Mouse (Mus musculus) thymus, postnatal 25 days (tissue): ENCODE results near the gene Adgrd1.

Experiments used
- DNase-seq: peaks from one replicate; pipeline ENCODE4 v3.0.0; 2022

The Adgrd1 gene

DNA sequence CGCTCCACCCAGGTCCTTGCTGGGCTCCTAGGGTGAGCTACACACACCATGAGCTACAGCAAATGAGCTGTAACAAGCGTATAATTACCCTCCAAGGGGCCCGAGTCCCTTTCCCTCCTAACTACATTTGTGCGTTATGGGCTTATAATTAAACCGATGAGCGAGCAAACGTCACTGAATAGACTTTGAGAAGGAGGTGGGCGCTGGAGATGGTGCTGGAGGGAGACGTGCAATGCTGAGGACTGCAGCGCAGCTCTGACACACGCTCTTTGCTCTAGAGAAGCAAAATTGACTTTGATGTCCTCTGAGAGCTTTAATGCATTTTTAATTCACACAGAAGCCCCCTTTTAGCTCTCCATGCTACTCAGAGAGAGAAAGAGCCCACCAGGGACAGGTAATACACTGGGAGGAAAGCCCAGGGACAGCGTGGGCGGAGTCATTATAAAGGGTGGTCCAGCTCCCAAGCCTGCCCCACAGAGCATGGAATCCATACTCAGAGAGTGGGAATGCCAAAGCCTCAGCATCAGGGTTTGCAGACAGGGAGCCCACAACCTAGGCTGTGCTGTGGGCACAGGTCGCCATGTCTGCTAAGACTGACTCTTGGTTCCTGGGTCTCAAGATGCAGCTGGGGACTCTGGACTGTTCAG lies 115.0 kb downstream of the Adgrd1 start:
- no peak for DNase-seq

DNA sequence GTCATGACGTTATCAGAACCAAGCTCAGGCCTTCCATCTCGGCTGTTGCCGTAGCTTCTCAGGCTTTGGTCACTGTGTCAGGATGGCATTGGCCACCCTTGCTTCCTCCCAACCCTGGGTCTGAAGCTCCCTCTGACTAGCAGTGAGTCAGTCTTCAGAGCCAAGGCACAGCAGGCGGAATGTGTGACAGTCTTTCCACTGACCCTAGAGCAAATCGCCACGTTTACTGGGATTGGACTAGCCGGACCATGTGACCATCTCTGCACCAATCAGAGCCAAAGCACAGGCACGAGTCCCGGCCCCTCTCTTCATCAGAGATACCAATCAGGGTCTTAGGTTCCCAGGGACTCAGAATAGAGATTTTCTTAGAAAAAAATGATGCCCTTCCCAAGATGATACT lies 117.5 kb downstream of the Adgrd1 start:
- DNase-seq: no peak

DNA sequence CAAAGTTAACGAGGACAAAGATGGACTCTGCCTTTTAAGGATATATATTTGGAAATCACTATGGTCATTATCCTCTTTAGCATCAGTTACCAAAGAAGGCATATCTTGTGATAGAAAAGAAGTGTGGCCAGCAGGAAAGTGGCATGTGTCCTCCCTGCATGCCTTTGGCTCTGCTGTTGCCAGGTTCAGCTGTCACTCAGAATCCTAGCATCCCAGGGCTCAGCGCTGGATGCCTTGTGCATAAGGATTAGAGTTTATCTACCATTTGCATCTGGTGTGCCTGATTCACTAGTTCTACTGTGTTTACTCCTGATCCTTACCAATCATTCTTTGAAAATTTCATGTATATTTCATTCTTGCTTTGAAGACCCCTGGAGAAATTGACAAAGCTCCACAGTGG lies 119.5 kb downstream of the Adgrd1 start:
- DNase-seq: no peak

DNA sequence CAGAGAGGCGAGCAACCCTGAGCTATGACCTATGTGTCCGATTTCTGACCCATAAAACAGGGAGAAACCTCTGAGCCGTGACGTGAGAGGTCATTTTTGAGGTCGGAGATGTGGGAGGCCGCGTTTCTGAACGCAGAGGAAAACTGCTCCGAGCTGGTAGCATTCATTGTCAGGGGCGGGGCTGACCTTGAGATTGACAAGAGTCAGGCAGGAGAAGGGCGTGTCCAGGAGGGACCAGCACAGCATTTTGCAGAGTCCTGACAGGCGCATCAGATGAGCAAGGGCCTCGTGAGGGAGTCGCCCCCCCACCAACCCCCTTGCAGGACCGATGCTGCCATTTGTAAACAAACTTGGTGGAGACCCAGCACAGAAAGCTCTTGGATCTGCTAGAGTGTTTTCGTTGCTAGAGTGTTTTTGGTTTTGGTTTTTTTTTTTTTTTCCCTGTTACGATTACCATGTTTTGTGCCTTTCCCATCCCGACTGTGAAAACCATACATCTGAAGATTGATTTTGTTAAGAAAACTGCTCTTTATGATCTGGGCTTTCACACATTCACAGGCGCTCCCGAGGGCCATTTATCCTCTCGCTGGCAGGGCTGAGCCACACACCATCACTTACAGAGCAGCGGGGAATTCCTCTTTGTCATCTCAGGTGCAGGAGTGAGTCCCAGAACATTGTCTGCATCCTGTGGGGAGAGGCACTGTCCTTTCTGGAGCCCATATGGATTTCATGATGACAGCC lies 121.1 kb downstream of the Adgrd1 start:
- DNase-seq: peak; percentile 10

DNA sequence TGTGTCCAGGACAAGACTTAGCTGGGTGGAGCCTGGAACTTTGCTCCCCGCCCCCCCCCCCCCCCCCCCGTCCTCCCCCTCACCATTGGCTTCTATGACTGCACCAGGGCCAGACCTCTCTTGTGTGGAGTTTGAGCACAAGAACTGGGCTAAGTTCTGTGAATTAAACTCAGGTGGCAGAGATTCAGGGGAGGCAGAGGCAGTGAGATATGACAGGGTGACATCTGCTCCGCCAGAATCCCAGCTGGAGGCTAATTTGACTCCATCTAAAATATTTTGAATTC lies 121.6 kb downstream of the Adgrd1 start:
- no peak for DNase-seq

DNA sequence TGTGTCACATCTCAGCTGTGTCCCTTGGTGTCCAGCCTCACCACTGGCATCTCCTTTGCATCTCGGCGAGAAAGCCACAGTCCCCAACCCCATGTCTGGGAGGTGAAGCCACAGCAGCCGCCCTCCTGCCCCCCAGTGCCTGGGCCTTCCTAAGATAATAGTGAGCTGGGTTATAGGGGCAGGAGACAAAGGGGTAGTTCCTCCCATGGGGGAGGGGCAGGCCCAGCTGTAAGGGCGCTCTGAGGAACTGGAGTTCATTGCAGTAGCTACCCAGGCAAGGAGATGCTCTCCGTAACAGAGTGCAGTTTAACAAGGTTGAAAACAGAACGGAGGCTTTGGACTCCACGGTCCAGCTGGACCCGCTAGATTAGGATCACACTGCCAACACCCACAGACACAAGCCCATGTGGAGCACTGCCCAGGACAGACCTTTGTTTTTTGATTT lies 122.0 kb downstream of the Adgrd1 start:
- DNase-seq: no peak

DNA sequence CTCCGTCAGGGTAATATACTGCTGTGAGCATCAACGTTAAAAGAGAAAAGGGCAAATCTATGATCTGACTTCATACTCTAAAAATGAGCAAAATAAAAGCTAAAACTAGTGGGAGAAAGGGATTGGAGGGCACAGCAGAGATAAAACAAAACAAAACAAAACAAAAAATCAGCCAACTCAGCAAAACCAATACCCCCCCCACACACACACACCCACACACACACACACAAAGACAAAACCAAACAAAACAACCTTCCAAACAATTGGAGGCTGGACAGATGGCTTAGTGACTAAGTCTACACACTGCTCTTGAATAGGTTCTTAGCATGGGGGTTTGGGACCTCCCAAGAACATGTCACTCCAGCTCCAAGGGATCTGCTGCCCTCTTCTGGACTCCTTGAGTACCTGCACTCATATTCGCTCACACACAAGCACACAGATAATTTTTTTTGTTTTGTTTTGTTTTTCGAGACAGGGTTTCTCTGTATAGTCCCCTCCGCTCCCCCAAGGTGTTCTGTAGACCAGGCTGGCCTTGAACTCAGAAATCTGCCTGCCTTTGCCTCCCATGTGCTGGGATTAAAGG lies 122.7 kb downstream of the Adgrd1 start:
- DNase-seq: no peak

DNA sequence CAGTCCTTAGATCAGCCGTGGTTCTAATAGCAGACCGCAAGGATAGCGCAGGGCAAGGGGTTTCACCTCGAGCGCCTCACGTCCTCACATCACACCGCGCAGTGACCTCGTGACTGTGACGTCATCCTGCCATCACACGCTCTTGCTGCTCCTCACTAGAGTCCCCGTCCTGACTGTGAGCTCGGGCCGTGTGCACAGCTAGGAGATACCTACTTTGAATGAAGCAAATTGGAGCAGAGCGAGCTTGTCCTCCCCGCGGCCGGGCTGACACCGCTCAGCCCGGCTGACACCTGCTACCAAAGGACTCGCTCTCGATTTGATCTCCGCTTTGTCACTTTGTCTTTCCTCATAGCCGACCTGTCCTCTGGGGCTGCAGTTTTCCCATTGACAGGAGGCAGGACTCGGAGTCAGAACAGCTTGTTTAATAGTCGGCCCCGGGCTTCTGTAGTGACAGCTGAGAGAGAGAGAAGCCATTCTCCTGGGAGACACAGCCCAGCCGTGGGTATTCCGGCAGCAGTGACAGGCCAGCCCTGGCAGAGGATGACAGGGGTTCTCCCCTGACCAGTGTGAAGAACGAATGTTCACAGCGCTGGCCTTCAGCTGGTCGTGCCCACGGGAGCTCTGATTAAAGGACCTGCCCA lies 129.4 kb downstream of the Adgrd1 start:
- no peak for DNase-seq

DNA sequence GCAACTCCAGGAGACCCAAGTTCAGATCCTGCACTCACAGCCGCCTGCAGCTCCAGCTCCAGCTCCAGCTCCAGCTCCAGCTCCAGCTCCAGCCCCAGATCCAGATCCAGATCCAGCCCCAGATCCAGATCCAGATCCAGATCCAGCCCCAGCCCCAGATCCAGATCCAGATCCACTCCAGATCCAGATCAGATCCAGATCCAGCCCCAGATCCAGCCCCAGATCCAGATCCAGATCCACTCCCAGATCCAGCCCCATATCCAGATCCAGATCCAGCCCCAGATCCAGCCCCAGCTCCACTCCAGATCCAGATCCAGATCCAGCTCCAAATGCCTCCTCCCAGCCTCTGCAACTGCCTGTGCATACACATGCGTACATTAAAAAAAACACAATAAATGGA lies 131.6 kb downstream of the Adgrd1 start:
- DNase-seq: no peak

DNA sequence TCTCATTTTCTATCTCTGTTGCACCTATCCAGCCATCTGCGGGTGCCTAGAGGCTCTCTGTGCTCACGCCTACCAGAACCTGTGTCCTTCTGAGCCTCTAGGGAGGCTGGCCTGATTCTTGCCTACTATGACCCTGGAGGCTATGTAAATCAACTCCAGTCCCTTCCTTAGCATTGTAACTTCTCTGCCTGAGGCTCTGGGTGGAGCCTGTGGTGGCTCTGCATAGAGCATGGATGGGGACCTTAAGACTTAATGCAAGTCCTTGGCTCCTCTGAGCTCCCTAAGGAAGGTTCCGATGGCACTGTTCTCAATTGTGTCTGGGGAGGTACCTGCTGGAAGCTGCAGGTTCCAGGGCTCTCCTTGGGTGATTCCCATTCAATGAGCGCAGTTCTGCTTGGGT lies 136.8 kb downstream of the Adgrd1 start:
- DNase-seq: no peak

DNA sequence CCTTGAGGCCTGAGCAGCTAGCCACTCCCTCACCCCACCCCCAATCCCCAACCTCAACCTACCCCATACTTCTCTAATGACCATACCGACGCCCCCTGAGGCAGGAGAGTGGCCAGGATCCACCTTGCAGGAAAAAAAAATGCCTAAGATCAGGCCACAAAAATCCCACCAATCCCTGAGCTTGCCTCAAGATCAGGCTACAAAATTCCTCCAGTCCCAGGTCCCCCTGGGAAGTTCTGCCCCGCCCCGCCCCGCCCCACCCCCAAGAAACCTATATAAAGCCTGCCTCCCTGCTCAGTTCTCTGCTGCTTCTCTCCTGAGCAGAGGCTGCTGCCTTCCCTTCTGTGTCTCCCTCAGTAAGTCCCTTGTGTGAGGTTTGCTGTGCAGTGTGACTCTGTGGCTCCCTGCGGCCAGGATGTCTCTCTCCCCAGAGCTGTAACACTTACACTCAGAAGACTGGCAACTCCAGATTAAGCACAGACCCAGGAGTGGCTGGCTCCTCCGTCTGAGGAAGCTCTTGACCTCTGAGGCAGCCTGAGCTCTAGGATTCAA lies 137.4 kb downstream of the Adgrd1 start:
- DNase-seq: no peak

DNA sequence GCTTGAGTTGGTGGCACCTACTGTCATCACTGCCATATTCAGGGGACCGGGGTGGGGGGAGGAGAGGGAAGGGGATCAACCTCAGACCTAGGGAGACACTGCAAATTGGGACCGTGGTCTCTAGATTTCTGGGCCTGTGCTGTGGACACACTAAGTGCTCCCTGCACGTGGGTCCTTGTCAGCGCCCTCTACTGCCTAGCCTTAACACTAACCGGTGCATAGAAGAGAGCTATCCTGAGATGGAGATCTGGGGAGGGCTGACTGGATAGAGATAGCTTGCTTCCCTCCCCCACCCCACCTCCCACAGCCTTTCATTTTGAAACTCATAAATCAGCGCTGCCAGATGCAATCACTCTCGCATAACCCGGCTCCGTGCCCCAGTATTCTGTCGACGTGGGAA lies 139.8 kb downstream of the Adgrd1 start:
- no peak for DNase-seq

DNA sequence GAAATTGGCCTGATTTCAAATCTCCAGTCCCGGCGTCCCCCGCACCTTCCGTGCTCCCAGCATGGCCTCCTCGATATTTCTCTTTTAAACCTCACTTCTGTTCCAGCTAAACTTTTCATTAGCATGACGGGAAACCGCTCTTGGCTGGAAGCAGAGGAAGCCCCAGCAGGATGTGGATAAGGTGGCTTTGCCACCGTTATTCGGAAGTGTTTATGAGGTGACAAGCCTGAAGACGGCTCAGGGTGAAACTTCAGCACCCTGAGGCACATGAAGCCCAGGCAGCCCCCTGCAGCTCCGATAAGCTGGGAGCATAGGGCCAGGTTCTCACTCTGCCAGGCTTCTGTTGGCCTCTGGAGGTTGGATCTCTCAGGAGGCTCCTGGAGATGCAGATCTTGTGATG lies 145.3 kb downstream of the Adgrd1 start:
- DNase-seq: no peak

DNA sequence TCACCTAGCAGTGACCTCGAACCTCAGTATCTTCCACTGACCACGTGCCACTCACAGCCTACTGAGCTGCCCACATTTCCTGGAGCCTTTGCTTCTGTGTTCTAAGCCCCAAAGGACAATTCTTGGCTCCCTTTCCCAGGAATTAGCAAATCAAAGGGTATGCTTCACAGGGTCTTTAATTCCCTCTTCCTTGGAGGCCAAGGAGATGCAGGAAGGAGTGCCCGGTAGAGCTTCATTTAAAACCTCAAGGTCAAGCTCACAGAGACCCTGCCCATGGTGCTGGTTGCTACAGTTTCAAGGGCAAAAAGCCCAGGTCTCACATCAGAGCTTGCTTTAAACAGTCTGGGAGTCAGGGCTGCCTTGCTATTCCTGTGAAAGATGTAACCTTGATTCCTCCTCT lies 145.7 kb downstream of the Adgrd1 start:
- DNase-seq: no peak

DNA sequence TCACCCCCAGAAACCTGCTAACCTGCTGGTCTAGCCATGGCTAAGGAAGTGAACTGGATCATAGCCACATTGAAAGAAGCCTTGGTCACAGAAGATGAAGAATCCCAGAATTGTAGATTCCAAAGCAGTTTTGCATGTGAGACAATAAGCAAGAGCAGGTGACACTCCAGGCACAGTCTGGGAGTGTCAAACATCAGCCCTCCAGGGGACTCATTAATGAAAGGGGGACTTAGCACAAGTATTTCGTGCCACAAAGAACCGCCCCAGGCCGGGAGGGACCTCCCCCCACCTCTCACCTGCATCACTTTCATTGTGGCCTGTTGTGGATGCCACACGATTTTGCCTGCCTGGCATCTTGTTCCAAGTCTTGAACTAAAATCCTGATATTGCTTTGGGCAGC lies 146.6 kb downstream of the Adgrd1 start:
- DNase-seq: no peak

DNA sequence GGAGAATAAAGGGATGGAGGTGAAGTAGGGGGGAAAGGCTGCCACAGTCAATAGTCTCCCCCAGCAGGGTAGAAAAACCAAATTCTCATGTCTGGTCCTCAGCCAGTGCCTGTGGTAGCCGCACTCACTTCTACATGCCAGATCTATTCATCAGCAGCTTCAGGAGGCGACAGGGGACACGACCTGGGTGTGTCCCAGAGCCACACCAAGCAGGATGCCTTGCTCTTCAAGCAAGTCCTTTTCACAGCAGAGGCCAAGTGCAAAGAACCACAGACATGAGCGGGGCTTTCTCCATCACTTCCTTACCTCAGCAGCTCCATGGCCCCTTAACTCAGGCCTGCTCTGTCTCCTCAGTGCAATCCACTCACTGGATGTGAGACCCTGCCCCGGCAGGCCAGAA lies 147.8 kb downstream of the Adgrd1 start:
- no peak for DNase-seq

DNA sequence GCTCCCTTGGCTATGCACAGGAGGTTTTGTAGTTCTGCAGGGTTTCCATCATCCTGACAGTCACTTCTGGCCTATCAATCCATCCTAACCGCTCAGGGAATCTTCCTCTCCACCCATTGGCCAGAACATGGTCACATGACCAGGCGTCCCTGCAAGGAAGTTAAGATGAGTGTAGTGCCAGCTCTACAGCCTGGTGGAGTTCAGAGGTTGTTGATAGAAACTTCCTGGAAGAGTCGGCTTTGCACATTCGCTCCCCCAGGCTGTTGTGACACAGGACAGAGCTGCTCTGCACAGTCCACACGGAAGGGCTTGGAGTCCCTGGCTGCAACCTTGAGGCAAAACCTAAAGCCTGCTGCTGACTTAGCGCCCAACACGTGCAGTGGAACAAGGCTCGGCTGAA lies 152.5 kb downstream of the Adgrd1 start:
- DNase-seq: no peak
